Mouse (Mus musculus): ENCODE results near the gene Clic1. TPM values are rescaled to one million over a fixed set of nuclear protein-coding genes. Genes with fewer than 3 reads are reported as not detected.

Gene Clic1
- polyA plus RNA-seq, 1 experiment from 2014 or later: 102 TPM

DNA sequence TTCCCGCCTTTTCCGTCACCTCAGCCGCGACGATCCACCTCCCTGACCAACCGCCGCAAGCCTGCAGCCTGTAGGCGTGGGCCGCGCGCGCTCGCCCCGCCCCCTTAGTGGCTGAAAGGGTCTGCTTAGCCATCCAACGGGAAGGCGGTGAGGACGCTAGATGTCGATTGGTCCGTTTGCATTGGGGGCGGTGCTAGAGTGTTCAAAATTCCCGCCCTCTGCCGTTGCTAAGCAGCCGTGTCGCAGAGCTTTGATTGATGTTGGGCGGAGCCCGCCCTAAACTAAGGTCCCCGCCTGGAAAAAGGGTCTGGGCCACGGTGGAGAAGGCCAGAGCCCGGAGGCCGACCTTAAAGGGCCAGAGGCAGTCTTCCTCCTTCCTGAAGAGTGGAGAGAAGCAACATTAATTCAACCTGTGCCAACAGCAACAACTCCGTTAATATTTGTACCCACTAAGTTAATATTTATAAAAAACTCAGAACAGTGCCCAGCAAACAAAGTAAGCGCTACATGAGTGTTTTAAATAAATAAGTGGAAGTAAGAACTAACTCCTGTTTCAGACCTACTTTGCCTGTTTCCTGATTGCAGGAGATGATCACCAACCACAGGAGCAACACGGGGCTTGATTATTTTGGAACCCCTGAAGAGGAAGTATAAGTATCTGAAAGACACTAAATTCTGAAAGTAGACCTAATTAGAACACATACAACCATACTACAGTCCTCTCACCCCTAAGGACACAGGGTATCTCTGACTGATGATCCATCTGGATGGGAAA, 2.9 kb upstream of the Clic1 start, which contains the start of gene Msh5:
Gene Msh5, minus strand, starts transcription at position 65 of the 775 bp plus-strand sequence.
- H3K4me3 ChIP-seq (ENCODE audit: low read depth, low read length): peak within 1 kb of the TSS; percentile 70
- H3K9me3 ChIP-seq (ENCODE audit: low read length): no peaks in the 10 kb centered on the region
- peak; percentile 99 for DNase-seq
- no peak for TF ChIP-seq CTCF (IDR thresholded peaks at IDR 0.05; ENCODE audit: low read depth)
- peak; percentile 46 for TF ChIP-seq EP300 (IDR thresholded peaks at IDR 0.05; ENCODE audit: low read depth)
- ATAC-seq: peak; percentile 89
- peak within 1 kb of the TSS; percentile 93 for H3K9ac ChIP-seq (replicated peaks)
- peaks cover 62% of the 10 kb centered on the region for H3K4me1 ChIP-seq (ENCODE audit: insufficient read depth)
- 2% methylated on average over 33 of the region's 33 CpGs for WGBS (ENCODE audit: insufficient replicate concordance)
- H3K4me2 ChIP-seq (ENCODE audit: low read depth, low read length): peak within 1 kb of the TSS; percentile 99
- H3K36me3 ChIP-seq (replicated peaks; ENCODE audit: insufficient read depth, low read length): no peaks in the 10 kb centered on the region
- H3K27me3 ChIP-seq (ENCODE audit: insufficient read depth, low read length): no peaks in the 10 kb centered on the region
- H3K27ac ChIP-seq (ENCODE audit: low read depth): peak within 1 kb of the TSS; percentile 98

DNA sequence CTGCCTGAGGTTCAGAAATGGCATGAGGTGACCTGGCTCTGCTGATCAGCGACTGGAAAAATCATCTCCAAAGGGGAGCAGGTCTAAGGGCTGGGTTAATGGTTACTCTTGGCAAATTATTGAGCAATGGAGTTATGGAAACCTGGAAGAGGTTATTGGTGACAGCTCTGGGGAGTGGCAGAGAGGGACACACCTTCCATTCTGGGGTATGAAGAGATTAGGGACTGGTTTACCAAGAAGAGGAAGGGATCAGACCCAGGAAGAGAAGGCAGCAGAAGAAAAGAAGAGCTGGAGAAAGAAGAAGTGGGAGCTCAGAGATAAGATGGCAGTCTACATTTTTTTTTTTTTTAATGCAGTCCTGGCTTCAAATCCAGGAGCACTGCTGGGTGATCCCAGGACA, 2.1 kb upstream of the Clic1 start:
- no peak for DNase-seq
- Histone ChIP-seq H3K4me3 (ENCODE audit: low read depth, low read length) (peak overlapping the region; percentile 70), H3K27ac (ENCODE audit: low read depth) (peak overlapping the region; percentile 98), H3K9ac (replicated peaks) (peak overlapping the region; percentile 63), H3K4me1 (ENCODE audit: insufficient read depth) (peaks cover 67% of the 10 kb centered on the region), H3K27me3 (ENCODE audit: insufficient read depth, low read length) (no peaks in the 10 kb centered on the region), H3K4me2 (ENCODE audit: low read depth, low read length) (peak overlapping the region; percentile 99), H3K9me3 (ENCODE audit: low read length) (no peaks in the 10 kb centered on the region), H3K36me3 (replicated peaks; ENCODE audit: insufficient read depth, low read length) (peaks cover 6% of the 10 kb centered on the region)
- 12% methylated on average over 1 of the region's 1 CpGs for WGBS (ENCODE audit: insufficient replicate concordance)
- TF ChIP-seq EP300 (IDR thresholded peaks at IDR 0.05; ENCODE audit: low read depth): 0 out of 2 replicates have a peak, but pooled peaks have one; percentile 5
- TF ChIP-seq CTCF (IDR thresholded peaks at IDR 0.05; ENCODE audit: low read depth): no peak
- ATAC-seq: peak; percentile 28

DNA sequence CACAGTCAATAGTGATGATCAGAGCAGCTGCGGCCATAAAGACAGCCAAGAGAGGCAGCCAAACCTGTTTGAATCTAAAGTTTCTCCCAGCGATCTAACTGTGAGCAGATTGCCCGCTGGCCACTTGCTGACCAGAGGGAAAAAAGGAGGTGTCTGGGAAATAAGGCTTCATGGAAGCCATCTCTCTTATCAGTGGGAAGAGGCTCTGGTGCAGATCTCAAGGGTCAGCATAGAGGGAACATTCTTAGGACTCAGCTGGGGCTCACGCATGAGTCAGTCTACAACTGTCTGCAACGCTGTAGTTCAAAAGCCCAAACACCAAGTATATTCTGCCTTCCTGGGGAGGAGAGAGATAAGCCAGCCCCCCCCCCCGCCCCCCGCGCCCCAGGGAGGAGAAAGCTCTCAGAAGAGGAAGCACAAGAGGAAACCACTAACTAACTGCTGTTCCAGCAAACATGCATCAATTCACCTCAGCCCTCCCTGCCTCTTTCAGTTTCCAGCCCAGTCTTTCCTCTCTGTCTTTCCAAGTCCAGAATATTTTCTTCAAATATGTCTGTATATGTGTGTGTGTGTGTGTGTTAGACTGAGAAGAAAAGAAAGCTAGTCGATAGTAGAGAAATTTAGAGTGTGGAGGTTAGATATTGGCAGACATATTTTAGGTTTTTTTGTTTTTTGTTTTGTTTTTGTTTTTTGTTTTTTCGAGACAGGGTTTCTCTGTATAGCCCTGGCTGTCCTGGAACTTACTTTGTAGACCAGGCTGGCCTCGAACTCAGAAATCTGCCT, 1.4 kb upstream of the Clic1 start:
- Histone ChIP-seq H3K4me2 (ENCODE audit: low read depth, low read length) (peak overlapping the region; percentile 99), H3K27me3 (ENCODE audit: insufficient read depth, low read length) (no peaks in the 10 kb centered on the region), H3K9ac (replicated peaks) (peak overlapping the region; percentile 63), H3K9me3 (ENCODE audit: low read length) (no peaks in the 10 kb centered on the region), H3K36me3 (replicated peaks; ENCODE audit: insufficient read depth, low read length) (peaks cover 13% of the 10 kb centered on the region), H3K4me1 (ENCODE audit: insufficient read depth) (peaks cover 68% of the 10 kb centered on the region), H3K27ac (ENCODE audit: low read depth) (peak overlapping the region; percentile 98), H3K4me3 (ENCODE audit: low read depth, low read length) (peak overlapping the region; percentile 70)
- 7% methylated on average over 11 of the region's 11 CpGs for WGBS (ENCODE audit: insufficient replicate concordance)
- TF ChIP-seq CTCF (IDR thresholded peaks at IDR 0.05; ENCODE audit: low read depth): no peak
- TF ChIP-seq EP300 (IDR thresholded peaks at IDR 0.05; ENCODE audit: low read depth): no peak
- no peak for ATAC-seq
- DNase-seq: peak; percentile 79

DNA sequence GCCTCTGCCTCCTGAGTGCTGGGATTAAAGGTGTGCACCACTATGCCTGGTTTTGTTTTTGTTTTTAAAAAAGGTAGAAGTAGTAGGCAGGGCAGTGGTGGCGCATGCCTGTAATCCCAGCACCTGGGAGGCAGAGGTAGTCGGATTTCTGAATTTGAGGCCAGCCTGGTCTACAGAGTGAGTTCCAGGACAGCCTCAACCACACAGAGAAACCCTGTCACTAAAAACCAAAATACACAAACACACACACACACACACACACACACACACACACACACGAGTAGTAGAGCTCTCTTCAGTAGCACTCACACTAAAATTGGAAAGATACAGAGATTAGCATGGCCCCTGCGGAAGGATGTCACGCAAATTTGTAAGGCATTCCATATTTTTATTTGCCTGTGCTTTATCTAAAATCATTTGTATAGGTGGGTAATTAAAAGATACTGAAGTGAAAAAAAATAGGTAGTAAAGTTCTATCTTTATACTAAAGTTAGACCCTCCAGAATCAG, 780 bp upstream of the Clic1 start:
- no peak for TF ChIP-seq CTCF (IDR thresholded peaks at IDR 0.05; ENCODE audit: low read depth)
- no peak for TF ChIP-seq EP300 (IDR thresholded peaks at IDR 0.05; ENCODE audit: low read depth)
- Histone ChIP-seq H3K4me1 (ENCODE audit: insufficient read depth) (peaks cover 61% of the 10 kb centered on the region), H3K4me3 (ENCODE audit: low read depth, low read length) (peak overlapping the region; percentile 68), H3K9ac (replicated peaks) (peak overlapping the region; percentile 87), H3K9me3 (ENCODE audit: low read length) (no peaks in the 10 kb centered on the region), H3K4me2 (ENCODE audit: low read depth, low read length) (peak overlapping the region; percentile 99), H3K36me3 (replicated peaks; ENCODE audit: insufficient read depth, low read length) (peaks cover 18% of the 10 kb centered on the region), H3K27ac (ENCODE audit: low read depth) (peak overlapping the region; percentile 98), H3K27me3 (ENCODE audit: insufficient read depth, low read length) (no peaks in the 10 kb centered on the region)
- 34% methylated on average over 5 of the region's 5 CpGs for WGBS (ENCODE audit: insufficient replicate concordance)
- DNase-seq (no peak), ATAC-seq (no peak)

DNA sequence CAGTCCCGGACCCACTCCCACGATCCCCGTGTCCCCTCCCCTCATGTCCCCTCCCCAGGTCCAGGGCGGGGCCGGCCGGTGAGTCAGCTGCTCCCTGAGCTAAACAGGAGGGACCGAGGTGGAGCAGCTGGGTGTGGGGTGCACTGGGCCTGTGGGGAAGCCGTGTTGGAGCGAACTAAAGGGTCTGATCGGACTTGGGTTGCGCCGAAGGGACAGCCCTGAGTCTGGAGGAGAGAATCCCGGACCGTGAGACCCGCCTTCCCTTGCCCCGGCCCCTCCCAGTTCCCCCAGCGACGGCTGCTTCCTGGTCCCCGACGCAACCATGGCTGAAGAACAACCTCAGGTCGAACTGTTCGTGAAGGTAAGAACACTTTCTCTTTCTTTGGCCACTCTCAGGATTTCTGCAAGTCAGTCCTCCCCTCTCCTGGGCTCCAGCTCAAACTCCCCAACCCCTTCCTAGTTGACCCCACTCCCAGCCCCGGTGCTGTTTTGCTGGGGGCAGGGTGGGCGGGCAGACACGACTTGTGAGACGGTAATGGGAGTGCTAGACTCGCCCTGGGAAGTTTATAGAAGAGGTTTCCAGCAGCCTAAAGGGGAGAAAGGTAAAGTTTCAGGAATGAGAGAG, 472 bp downstream of the Clic1 start:
- Histone ChIP-seq H3K27me3 (ENCODE audit: insufficient read depth, low read length) (no peaks in the 10 kb centered on the region), H3K9ac (replicated peaks) (peak overlapping the region; percentile 87), H3K9me3 (ENCODE audit: low read length) (no peaks in the 10 kb centered on the region), H3K27ac (ENCODE audit: low read depth) (peak overlapping the region; percentile 98), H3K4me1 (ENCODE audit: insufficient read depth) (peaks cover 49% of the 10 kb centered on the region), H3K4me2 (ENCODE audit: low read depth, low read length) (peak overlapping the region; percentile 99), H3K36me3 (replicated peaks; ENCODE audit: insufficient read depth, low read length) (peaks cover 29% of the 10 kb centered on the region), H3K4me3 (ENCODE audit: low read depth, low read length) (peak overlapping the region; percentile 68)
- peak; percentile 85 for DNase-seq
- 1% methylated on average over 27 of the region's 27 CpGs for WGBS (ENCODE audit: insufficient replicate concordance)
- TF ChIP-seq CTCF (IDR thresholded peaks at IDR 0.05; ENCODE audit: low read depth): no peak
- TF ChIP-seq EP300 (IDR thresholded peaks at IDR 0.05; ENCODE audit: low read depth): no peak
- peak; percentile 2 for ATAC-seq

Measured in liver, postnatal 0 days (tissue).